Mouse (Mus musculus): ENCODE data around the gene Duox1.

DNA sequence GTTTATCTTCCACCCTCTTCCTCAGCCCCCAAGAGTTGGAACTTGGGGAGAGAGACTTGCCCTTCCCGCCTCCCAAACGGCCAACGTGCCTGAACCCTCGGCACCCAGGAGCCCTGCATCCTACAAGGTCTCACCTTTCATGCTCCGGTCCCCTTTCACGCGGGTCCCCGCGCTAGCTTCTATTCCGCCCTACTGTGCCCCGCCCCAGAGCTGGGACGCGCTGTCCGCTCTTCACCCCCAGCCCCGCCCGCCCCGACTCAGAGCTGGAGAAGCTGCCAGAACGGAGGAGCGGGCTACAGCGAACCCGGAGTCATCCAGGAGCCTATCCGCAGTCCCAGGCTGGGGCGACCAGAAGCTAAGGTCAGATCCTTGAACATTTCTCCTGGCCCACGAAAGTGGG lies 1.9 kb upstream of the Duox1 start, which contains the start of gene Duoxa1:
- TF ChIP-seq CTCF (IDR thresholded peaks at IDR 0.05; ENCODE audit: low read depth, low read length) (no peak), POLR2A (IDR thresholded peaks at IDR 0.05; ENCODE audit: borderline replicate concordance, low read depth, low read length) (no peak)
